Mouse (Mus musculus) midbrain, embryonic 15.5 days (tissue): ENCODE data around the gene Abcd3. TPM values are rescaled to one million over a fixed set of nuclear protein-coding genes. Genes with fewer than 3 reads are reported as not detected.

Source experiments
- ATAC-seq: fragments of 200-750 bp; cut with Nextera tagmentation; replicated peaks from 2 replicates; pipeline ENCODE4 v1.8.0; 2017; ENCODE audit warnings: moderate TSS enrichment
- H3K27ac ChIP-seq: fragments of 300-500 bp; sonication (generic); 2 replicates; pipeline ENCODE4 v1.5.1; 2015; ENCODE audit warnings: mild to moderate bottlenecking, inconsistent platforms
- H3K27me3 ChIP-seq: fragments of 300-500 bp; sonication (generic); replicated peaks from 2 replicates; pipeline ENCODE4 v1.6.1; 2015; ENCODE audit warnings: inconsistent platforms
- H3K36me3 ChIP-seq: fragments of 300-500 bp; sonication (generic); replicated peaks from 2 replicates; pipeline ENCODE4 v1.6.1; 2015; ENCODE audit warnings: inconsistent platforms
- H3K4me1 ChIP-seq: fragments of 300-500 bp; sonication (generic); 2 replicates; pipeline ENCODE4 v1.6.1; 2015; ENCODE audit warnings: inconsistent platforms
- H3K4me2 ChIP-seq: fragments of 300-500 bp; sonication (generic); 2 replicates; pipeline ENCODE4 v1.6.1; 2015; ENCODE audit warnings: inconsistent platforms, mild to moderate bottlenecking, moderate library complexity
- H3K4me3 ChIP-seq: fragments of 300-500 bp; sonication (generic); 2 replicates; pipeline ENCODE4 v1.5.1; 2015; ENCODE audit warnings: mild to moderate bottlenecking, inconsistent platforms
- H3K9ac ChIP-seq: fragments of 300-500 bp; sonication (generic); 2 replicates; pipeline ENCODE4 v1.6.1; 2015; ENCODE audit warnings: mild to moderate bottlenecking, inconsistent platforms
- H3K9me3 ChIP-seq: fragments of 300-500 bp; sonication (generic); 2 replicates; pipeline ENCODE4 v1.6.1; 2016; ENCODE audit warnings: inconsistent platforms
- WGBS: fragments of 180-500 bp; shearing (Covaris S2); methylation state at CpG from one replicate; pipeline ENCODE4 v1.1.7; 2015; ENCODE audit warnings: mixed read lengths; 5-methylcytosine and 5-hydroxymethylcytosine counted together
- polyA plus RNA-seq: library from polyadenylated mRNA; unstranded; fragments of >200 nt; fragmentation: Nextera tagmentation; extraction: Ambion mirVana; gene quantifications from 2 replicates; pipeline ENCODE4 v1.2.1, GENCODE M21; 2015

Abcd3 gene
- polyA plus RNA-seq, 1 experiment from 2014 or later: 70.8 TPM

GRCm38 (mm10) chr3:121714461-121714860 is 100.6 kb downstream of the Abcd3 start:
- Histone ChIP-seq H3K27ac (no peak overlapping the region), H3K4me3 (no peak overlapping the region), H3K27me3 (no peaks in the 10 kb centered on the region), H3K36me3 (no peaks in the 10 kb centered on the region), H3K9ac (no peak overlapping the region), H3K4me2 (no peak overlapping the region), H3K9me3 (no peaks in the 10 kb centered on the region), H3K4me1 (no peaks in the 10 kb centered on the region)
- 90% methylated on average over 2 of the region's 2 CpGs for WGBS
- ATAC-seq: no peak

- no peaks in the 10 kb centered on the region for H3K9me3 ChIP-seq
- no peaks in the 10 kb centered on the region for H3K27me3 ChIP-seq
- H3K4me3 ChIP-seq: no peak overlapping the region
- ATAC-seq: no peak
- H3K4me2 ChIP-seq: no peak overlapping the region
- no peaks in the 10 kb centered on the region for H3K4me1 ChIP-seq
- H3K36me3 ChIP-seq: no peaks in the 10 kb centered on the region
- H3K9ac ChIP-seq: no peak overlapping the region
- 77% methylated on average over 8 of the region's 8 CpGs for WGBS
- H3K27ac ChIP-seq: no peak overlapping the region
Observed at GRCm38 (mm10) chr3:121713816-121714215, 101.3 kb downstream of the Abcd3 start.

GRCm38 (mm10) chr3:121713151-121713701 is 101.9 kb downstream of the Abcd3 start:
- Histone ChIP-seq H3K4me2 (no peak overlapping the region), H3K36me3 (no peaks in the 10 kb centered on the region), H3K9ac (no peak overlapping the region), H3K4me3 (no peak overlapping the region), H3K27ac (no peak overlapping the region), H3K27me3 (no peaks in the 10 kb centered on the region), H3K9me3 (no peaks in the 10 kb centered on the region), H3K4me1 (no peaks in the 10 kb centered on the region)
- WGBS: 77% methylated on average over 17 of the region's 17 CpGs
- ATAC-seq: no peak

DNA sequence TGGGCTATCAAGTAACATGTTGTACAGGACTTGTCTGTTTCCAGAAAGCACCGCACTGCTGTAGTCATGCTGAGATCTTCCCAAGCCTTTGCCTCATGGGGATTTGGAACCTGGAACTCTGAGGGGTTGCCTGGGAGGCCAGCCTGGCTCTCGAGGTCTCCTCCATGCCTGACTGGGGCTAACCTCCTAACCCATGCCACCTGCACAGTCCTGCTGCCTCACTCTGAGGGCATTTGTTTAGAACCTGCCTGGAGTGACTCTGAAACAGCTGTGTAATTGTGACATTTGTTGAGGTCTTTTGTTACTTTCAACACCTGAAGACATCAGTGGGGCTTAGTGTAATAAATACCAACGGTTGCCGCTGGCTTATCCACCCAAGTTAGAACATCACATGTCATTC is 102.9 kb downstream of the Abcd3 start:
- Histone ChIP-seq H3K36me3 (no peaks in the 10 kb centered on the region), H3K4me3 (no peak overlapping the region), H3K9ac (no peak overlapping the region), H3K27ac (no peak overlapping the region), H3K27me3 (no peaks in the 10 kb centered on the region), H3K4me1 (no peaks in the 10 kb centered on the region), H3K4me2 (no peak overlapping the region), H3K9me3 (no peaks in the 10 kb centered on the region)
- ATAC-seq: no peak
- 80% methylated on average over 4 of the region's 4 CpGs for WGBS

DNA sequence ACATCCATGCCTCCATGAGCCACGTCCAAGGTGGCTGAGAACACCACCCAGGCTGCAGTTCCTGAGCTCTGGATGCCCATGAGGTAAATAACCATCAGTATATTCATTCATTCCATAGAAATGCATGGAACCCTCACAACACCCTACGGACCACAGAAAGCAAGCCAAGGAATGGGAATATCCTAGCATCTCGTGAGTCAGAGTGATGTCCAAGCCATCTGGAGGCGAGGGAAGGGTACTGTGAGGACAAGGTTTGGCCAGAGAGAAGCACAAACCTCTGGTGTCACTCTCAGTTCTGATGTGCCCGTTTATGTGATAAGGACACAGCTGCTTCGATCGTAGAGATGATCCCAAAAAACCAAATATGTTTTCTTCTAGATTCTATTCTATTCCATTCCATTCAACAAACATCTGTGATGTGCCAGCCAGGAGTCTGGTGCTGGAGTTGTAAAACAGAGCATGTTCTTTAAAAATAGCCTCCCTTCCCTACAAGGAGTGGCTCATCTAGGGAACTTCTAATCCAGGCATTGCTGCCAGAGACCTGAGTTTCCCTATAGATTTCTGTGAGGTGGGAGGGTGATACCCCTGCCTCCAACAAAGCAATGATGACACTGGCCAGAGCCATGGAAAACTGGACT is 104.1 kb downstream of the Abcd3 start:
- no peak for ATAC-seq
- Histone ChIP-seq H3K36me3 (no peaks in the 10 kb centered on the region), H3K27me3 (no peaks in the 10 kb centered on the region), H3K27ac (no peak overlapping the region), H3K9me3 (no peaks in the 10 kb centered on the region), H3K4me3 (no peak overlapping the region), H3K4me2 (no peak overlapping the region), H3K4me1 (peaks cover 4% of the 10 kb centered on the region; the same call in 1 of the 2 replicates), H3K9ac (no peak overlapping the region)
- 85% methylated on average over 7 of the region's 7 CpGs for WGBS

Other genes with a start within 250 kb of the Abcd3 start
- gene 4930432M17Rik, start 144.5 kb downstream of the Abcd3 start, polyA plus RNA-seq: not detected in 2 replicates
- 7.3 and 9.1 TPM in 2 replicates for gene F3, start 91.8 kb downstream of the Abcd3 start, polyA plus RNA-seq
- gene Arhgap29, start 137.2 kb upstream of the Abcd3 start, polyA plus RNA-seq: 18.6 and 20.4 TPM in 2 replicates
- gene Abca4, start 229.1 kb upstream of the Abcd3 start, polyA plus RNA-seq: 1.3 and 1.4 TPM in 2 replicates